ENCODE assay signal across 20 mouse cellular contexts in genomic region chr11:46302471-46302870, GRCm38 (mm10). TPM values are rescaled to one million over a fixed set of nuclear protein-coding genes. Genes with fewer than 3 reads are reported as not detected.
A peak's percentile ranks its signal among the peaks of the same experiment; 100 is the strongest.
DNase-seq lines count a peak whose midpoint lies in the region; ATAC-seq and TF ChIP-seq lines count a peak whose summit lies in the region.
"Had no signal": no experiment of that assay in that cellular context is flagged by ENCODE, and none has a peak within 500 bp of the region (broad histone marks: within the 10 kb centered on the region; RNA-seq: fewer than 3 reads in every experiment).

No protein-coding gene starts in this region.

- H3K4me2 ChIP-seq in kidney, embryonic 14.5 days (replicated peaks; ENCODE audit: low read depth, low read length) = no peak overlapping the region
- H3K4me2 ChIP-seq: embryonic facial prominence, embryonic 12.5 days; forebrain, embryonic 15.5 days; heart, embryonic 13.5 days; hindbrain, embryonic 15.5 days had no signal

- peaks cover 14% of the 10 kb centered on the region for H3K4me1 ChIP-seq in kidney, adult 2 months (ENCODE audit: control insufficient read depth, insufficient read depth, low read length)
- peaks cover 5% of the 10 kb centered on the region; the same call in 1 of the 2 replicates for H3K4me1 ChIP-seq in kidney, embryonic 14.5 days (ENCODE audit: control insufficient read depth, insufficient read depth, low read length)
- peaks cover 11% of the 10 kb centered on the region for H3K4me1 ChIP-seq in limb, embryonic 10.5 days

- no peak for TF ChIP-seq POLR2A in kidney, adult 2 months (IDR thresholded peaks at IDR 0.05; ENCODE audit: low read depth, low read length)

- 53% methylated on average over 9 of the region's 9 CpGs for WGBS in kidney, adult 2 months
- 92% methylated on average over 9 of the region's 9 CpGs for WGBS in kidney, embryonic 14.5 days
- 92% methylated on average over 9 of the region's 9 CpGs for WGBS in limb, embryonic 10.5 days

- no peaks in the 10 kb centered on the region for H3K36me3 ChIP-seq in kidney, adult 2 months (ENCODE audit: control insufficient read depth, insufficient read depth, low read length)
- H3K36me3 ChIP-seq in kidney, embryonic 14.5 days (ENCODE audit: control insufficient read depth, insufficient read depth, low read length) = no peaks in the 10 kb centered on the region
- no peaks in the 10 kb centered on the region for H3K36me3 ChIP-seq in limb, embryonic 10.5 days
- H3K36me3 ChIP-seq: embryonic facial prominence, embryonic 12.5 days; forebrain, embryonic 15.5 days; heart, embryonic 13.5 days; hindbrain, embryonic 15.5 days had no signal

- H3K27ac ChIP-seq in kidney, adult 2 months (ENCODE audit: insufficient read depth, low read depth, low read length) = no peak overlapping the region
- H3K27ac ChIP-seq in kidney, embryonic 14.5 days (ENCODE audit: low read depth, low read length) = no peak overlapping the region
- H3K27ac ChIP-seq in left cerebral cortex, adult 2 months = peak overlapping the region; percentile 91
- H3K27ac ChIP-seq in limb, embryonic 10.5 days = no peak overlapping the region
- H3K27ac ChIP-seq: embryonic facial prominence, embryonic 12.5 days; forebrain, embryonic 15.5 days; heart, embryonic 13.5 days; hindbrain, embryonic 15.5 days had no signal

- H3K9ac ChIP-seq in kidney, embryonic 14.5 days (ENCODE audit: low read depth, low read length) = no peak overlapping the region
- H3K9ac ChIP-seq: embryonic facial prominence, embryonic 12.5 days; forebrain, embryonic 15.5 days; heart, embryonic 13.5 days; hindbrain, embryonic 15.5 days had no signal

- no peaks in the 10 kb centered on the region for H3K9me3 ChIP-seq in kidney, embryonic 14.5 days (ENCODE audit: control insufficient read depth, low read length)
- no peaks in the 10 kb centered on the region for H3K9me3 ChIP-seq in limb, embryonic 10.5 days (replicated peaks)
- H3K9me3 ChIP-seq: embryonic facial prominence, embryonic 12.5 days; forebrain, embryonic 15.5 days; heart, embryonic 13.5 days; hindbrain, embryonic 15.5 days had no signal

- no peak for ATAC-seq in kidney, embryonic 14.5 days (ENCODE audit: low FRiP score, low TSS enrichment)
- ATAC-seq: activated CD4-positive, CD25-positive, alpha-beta regulatory T cell, adult 4 months; forebrain, embryonic 15.5 days; Patski had no signal

- intact Hi-C loops in left cerebral cortex, adult 2 months (cut with DNase I) = no loop called here
- intact Hi-C loops in left cerebral cortex, postnatal 25 days (cut with DNase I) = no loop called here

- TF ChIP-seq CTCF in kidney, adult 2 months (conservative IDR thresholded peaks at IDR 0.05; ENCODE audit: insufficient read depth, insufficient read length, low read depth, low read length) = no peak
- no peak for TF ChIP-seq CTCF in left cerebral cortex, adult 2 months (IDR thresholded peaks at IDR 0.05)

- peak; percentile 38 for DNase-seq in cerebellum, adult 9-10 months
- DNase-seq in cerebellum, postnatal 36 days = no peak
- DNase-seq in kidney, adult 2 months = peak; percentile 90
- DNase-seq in left cerebral cortex, adult 2 months (ENCODE audit: extremely low spot score in 1 of 2, low spot score in 2 of 2) = no peak
- DNase-seq in left cerebral cortex, postnatal 25 days (ENCODE audit: low spot score in 2 of 2) = no peak
- DNase-seq in kidney, postnatal 36 days = peak; percentile 78 to 79
- DNase-seq in limb, embryonic 10.5 days (ENCODE audit: low spot score) = no peak
- DNase-seq: adrenal gland, postnatal 14 days; cerebellum, adult 8-10 months; gastrocnemius, postnatal 36 days; heart, adult 11 months; heart, postnatal 36 days had no signal

- no peaks in the 10 kb centered on the region for H3K27me3 ChIP-seq in kidney, adult 2 months (replicated peaks; ENCODE audit: control insufficient read depth, insufficient read depth, low read length)
- no peaks in the 10 kb centered on the region for H3K27me3 ChIP-seq in kidney, embryonic 14.5 days (ENCODE audit: control insufficient read depth, insufficient read depth, low read length)
- H3K27me3 ChIP-seq in limb, embryonic 10.5 days (ENCODE audit: low read depth, poor library complexity, severe bottlenecking) = no peaks in the 10 kb centered on the region
- H3K27me3 ChIP-seq: CH12.LX; embryonic facial prominence, embryonic 12.5 days; forebrain, embryonic 15.5 days; heart, embryonic 13.5 days; hindbrain, embryonic 15.5 days; Patski had no signal

- no peak overlapping the region for H3K4me3 ChIP-seq in kidney, adult 2 months (ENCODE audit: insufficient read depth, low read depth, low read length)
- no peak overlapping the region for H3K4me3 ChIP-seq in kidney, embryonic 14.5 days (ENCODE audit: low read length)
- no peak overlapping the region for H3K4me3 ChIP-seq in left cerebral cortex, adult 2 months
- no peak overlapping the region for H3K4me3 ChIP-seq in limb, embryonic 10.5 days
- H3K4me3 ChIP-seq: embryonic facial prominence, embryonic 12.5 days; forebrain, embryonic 15.5 days; heart, embryonic 13.5 days; hindbrain, embryonic 15.5 days had no signal

RNA-seq across cellular contexts. Expression of gene Cyfip2, which starts 10.2 kb away (rescaled TPM):
- polyA plus RNA-seq in kidney, adult 2 months (2012; rRNA removed) = 68.4 and 71.1 TPM in 2 replicates
- 9.4 and 19.2 TPM in 2 replicates for polyA plus RNA-seq in kidney, embryonic 14.5 days (2014; fragmentation: Nextera tagmentation; extraction: Ambion mirVana)
- total RNA-seq in left cerebral cortex, adult 2 months (2021) = 100 to 1,000 TPM; 606 to 614 TPM
- total RNA-seq in left cerebral cortex, postnatal 25 days (2021) = 100 to 1,000 TPM; 510 to 532 TPM
- polyA plus RNA-seq in limb, embryonic 10.5 days (2016; fragmentation: Nextera tagmentation; extraction: Ambion mirVana) = 9.7 and 14.7 TPM in 2 replicates

Comparison
In these comparisons a context has a peak if more than half of its experiments do, and no peak if none do; other contexts are left out.
1. DNase-seq: peak in cerebellum, adult 9-10 months (single experiment), kidney, adult 2 months (single experiment) and kidney, postnatal 36 days (2 of 2); none in cerebellum, postnatal 36 days (0 of 2), left cerebral cortex, adult 2 months (0 of 2), left cerebral cortex, postnatal 25 days (0 of 2) and limb, embryonic 10.5 days (single experiment).